Mouse (Mus musculus): ENCODE measurements around the gene Olfr412. TPM values are rescaled to one million over a fixed set of nuclear protein-coding genes. Genes with fewer than 3 reads are reported as not detected.

The Olfr412 gene
- total RNA-seq, 2 experiments from 2014 or later: not detected

- intact Hi-C loops (cut with DNase I; ENCODE audit: low total_unique reads): no loop called here
- DNase-seq: peak; percentile 54
Measured at GRCm38 (mm10) chr11:74409757-74410174, 47.9 kb downstream of the Olfr412 start.

- DNase-seq: no peak
- intact Hi-C loops (cut with DNase I; ENCODE audit: low total_unique reads): no loop called here
Measured at GRCm38 (mm10) chr11:74411943-74412342, 50.1 kb downstream of the Olfr412 start.

- intact Hi-C loops (cut with DNase I; ENCODE audit: low total_unique reads): no loop called here
- no peak for DNase-seq
Measured at GRCm38 (mm10) chr11:74412462-74412861, 50.6 kb downstream of the Olfr412 start.

GRCm38 (mm10) chr11:74413449-74413972, 51.6 kb downstream of the Olfr412 start:
- intact Hi-C loops (cut with DNase I; ENCODE audit: low total_unique reads): no loop called here

GRCm38 (mm10) chr11:74414112-74414511, 52.2 kb downstream of the Olfr412 start:
- intact Hi-C loops (cut with DNase I; ENCODE audit: low total_unique reads): no loop called here
- DNase-seq: no peak

More at GRCm38 (mm10) chr11:74413449-74413972, 51.6 kb downstream of the Olfr412 start:
- no peak for DNase-seq

- DNase-seq: no peak
- intact Hi-C loops (cut with DNase I; ENCODE audit: low total_unique reads): no loop called here
Measured at GRCm38 (mm10) chr11:74415736-74416135, 53.9 kb downstream of the Olfr412 start.

Other genes starting within 250 kb of the Olfr412 start
- gene Olfr401, start 248.4 kb upstream of the Olfr412 start, total RNA-seq (2021): not detected
- not detected for gene Olfr402, start 208.5 kb upstream of the Olfr412 start, total RNA-seq (2021)
- not detected for gene Olfr403, start 175.8 kb upstream of the Olfr412 start, total RNA-seq (2021)
- not detected for gene Olfr43, start 150.7 kb upstream of the Olfr412 start, total RNA-seq (2021)
- not detected for gene Olfr406, start 102.3 kb upstream of the Olfr412 start, total RNA-seq (2021)
- not detected for gene Olfr59, start 78.3 kb upstream of the Olfr412 start, total RNA-seq (2021)
- gene Olfr410, start 24.0 kb upstream of the Olfr412 start, total RNA-seq (2021): not detected
- not detected for gene Olfr411, start 9.4 kb upstream of the Olfr412 start, total RNA-seq (2021)
- gene Rap1gap2, start 248.8 kb downstream of the Olfr412 start, total RNA-seq (2021): 1 to 10 TPM; 9.9 to 10.0 TPM